Mouse (Mus musculus) heart, postnatal 0 days (tissue): ENCODE measurements around the gene Mgll. TPM values are rescaled to one million over a fixed set of nuclear protein-coding genes. Genes with fewer than 3 reads are reported as not detected.

ENCODE experiments used
- ATAC-seq: fragments of 200-750 bp; cut with Nextera tagmentation; 2 replicates; pipeline ENCODE4 v1.8.0; 2017; ENCODE audit warnings: low read depth, moderate number of reproducible peaks, moderate library complexity; ENCODE audit not compliant: insufficient read depth
- DNase-seq: peaks from one replicate; pipeline ENCODE4 v3.0.0-alpha.2; 2016; ENCODE audit warnings: low spot score
- H3K27ac ChIP-seq: fragments of 300-500 bp; sonication (generic); 2 replicates; pipeline ENCODE4 v1.5.1; 2014; ENCODE audit warnings: low read depth, mild to moderate bottlenecking
- H3K27me3 ChIP-seq: fragments of 300-500 bp; sonication (generic); 2 replicates; pipeline ENCODE4 v1.6.1; 2014; ENCODE audit warnings: low read length, mixed read lengths; ENCODE audit not compliant: control insufficient read depth, insufficient read depth
- H3K36me3 ChIP-seq: fragments of 300-500 bp; sonication (generic); replicated peaks from 2 replicates; pipeline ENCODE4 v1.6.1; 2014; ENCODE audit warnings: low read length, mixed read lengths; ENCODE audit not compliant: control insufficient read depth, insufficient read depth
- H3K4me1 ChIP-seq: fragments of 300-500 bp; sonication (generic); 2 replicates; pipeline ENCODE4 v1.6.1; 2014; ENCODE audit warnings: antibody characterized with exemption; ENCODE audit not compliant: control insufficient read depth, insufficient read depth
- H3K4me2 ChIP-seq: fragments of 300-500 bp; sonication (generic); 2 replicates; pipeline ENCODE4 v1.6.1; 2014; ENCODE audit warnings: low read depth, mild to moderate bottlenecking, low read length, moderate library complexity
- H3K4me3 ChIP-seq: fragments of 300-500 bp; sonication (generic); 2 replicates; pipeline ENCODE4 v1.5.1; 2014; ENCODE audit warnings: low read depth, low read length
- H3K9ac ChIP-seq: fragments of 300-500 bp; sonication (generic); replicated peaks from 2 replicates; pipeline ENCODE4 v1.6.1; 2014; ENCODE audit warnings: low read depth, low read length, mixed read lengths
- H3K9me3 ChIP-seq: fragments of 300-500 bp; sonication (generic); replicated peaks from 2 replicates; pipeline ENCODE4 v1.6.1; 2016; ENCODE audit warnings: low read length; ENCODE audit not compliant: control insufficient read depth
- CTCF ChIP-seq: IDR thresholded peaks from 2 replicates; pipeline ENCODE4 v1.5.1; 2016; ENCODE audit warnings: antibody characterized with exemption, control low read depth, low read depth
- EP300 ChIP-seq: IDR thresholded peaks from 2 replicates; pipeline ENCODE4 v1.6.1; 2016; ENCODE audit warnings: antibody characterized with exemption, low read depth
- WGBS: fragments of 180-500 bp; shearing (Covaris S2); extraction: QIAGEN DNeasy Blood & Tissue Kit; methylation state at CpG from one replicate; pipeline ENCODE4 v1.1.7; 2014; 5-methylcytosine and 5-hydroxymethylcytosine counted together
- polyA plus RNA-seq: library from polyadenylated mRNA; unstranded; fragments of >200 nt; fragmentation: Nextera tagmentation; extraction: Ambion mirVana; gene quantifications from 2 replicates; pipeline ENCODE4 v1.2.1, GENCODE M21; 2015
- total RNA-seq: library from RNA; depleted of rRNA; stranded (reverse); fragments of >200 nt; gene quantifications from 2 replicates; pipeline ENCODE4 v1.2.3, GENCODE M21; 2014; ENCODE audit warnings: low replicate concordance

Gene Mgll
- total and polyA plus RNA-seq, 2 experiments from 2014 or later = 134 to 147 TPM

DNA sequence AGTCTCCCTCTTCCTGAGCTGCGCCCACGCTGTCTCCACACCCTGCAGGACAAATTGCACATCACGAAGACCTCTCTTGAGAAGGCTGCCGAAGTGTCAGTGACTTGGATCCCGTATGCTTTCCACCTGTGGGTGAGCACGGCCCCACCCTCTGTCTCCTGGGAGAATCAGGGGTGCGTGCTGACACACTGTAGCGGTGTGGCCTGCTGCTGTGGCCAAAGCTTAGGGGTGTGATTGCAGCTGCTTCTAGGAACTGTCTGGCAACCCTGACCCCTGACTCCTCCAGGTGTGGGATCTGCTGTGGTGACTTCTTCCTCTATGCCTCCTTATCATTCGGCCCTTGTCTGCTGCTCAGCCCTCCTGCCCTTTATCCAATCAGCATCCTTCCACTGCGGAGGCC, 89.6 kb downstream of the Mgll start:
- H3K27me3 ChIP-seq = no peaks in the 10 kb centered on the region
- H3K9ac ChIP-seq = no peak overlapping the region
- DNase-seq (no peak), ATAC-seq (no peak)
- WGBS = 71% methylated on average over 10 of the region's 10 CpGs
- no peak for TF ChIP-seq CTCF
- TF ChIP-seq EP300 = no peak
- no peak overlapping the region for H3K4me2 ChIP-seq
- H3K4me3 ChIP-seq = no peak overlapping the region
- H3K9me3 ChIP-seq = no peaks in the 10 kb centered on the region
- no peak overlapping the region for H3K27ac ChIP-seq
- peaks cover 9% of the 10 kb centered on the region; the same call in 1 of the 2 replicates for H3K36me3 ChIP-seq
- peaks cover 20% of the 10 kb centered on the region for H3K4me1 ChIP-seq

DNA sequence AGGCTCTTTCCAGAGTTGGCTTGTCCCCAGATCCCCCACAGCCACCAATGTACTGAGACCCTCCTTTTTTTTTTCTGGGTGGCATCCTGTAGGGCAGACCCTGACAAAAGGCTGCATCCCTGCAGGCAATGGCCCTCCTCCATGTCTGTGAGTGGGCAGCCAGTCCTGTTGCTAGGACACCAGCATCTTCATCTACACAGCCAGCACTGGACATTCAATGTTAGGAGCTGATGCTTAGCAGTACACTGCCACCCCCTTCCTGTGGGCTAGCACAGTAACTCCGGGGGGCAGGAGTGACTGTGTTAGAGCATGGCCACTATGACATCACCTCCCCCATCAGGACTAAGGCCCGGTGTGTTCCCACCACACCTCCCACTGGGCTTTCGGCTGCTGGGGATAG, 90.8 kb downstream of the Mgll start:
- H3K36me3 ChIP-seq = peaks cover 9% of the 10 kb centered on the region; the same call in 1 of the 2 replicates
- no peak for ATAC-seq
- TF ChIP-seq CTCF (no peak), EP300 (no peak)
- H3K9ac ChIP-seq = no peak overlapping the region
- H3K4me1 ChIP-seq = peaks cover 14% of the 10 kb centered on the region
- no peaks in the 10 kb centered on the region for H3K27me3 ChIP-seq
- no peak overlapping the region for H3K4me2 ChIP-seq
- H3K9me3 ChIP-seq = no peaks in the 10 kb centered on the region
- no peak overlapping the region for H3K4me3 ChIP-seq
- 80% methylated on average over 3 of the region's 3 CpGs for WGBS
- H3K27ac ChIP-seq = no peak overlapping the region
- DNase-seq = no peak

DNA sequence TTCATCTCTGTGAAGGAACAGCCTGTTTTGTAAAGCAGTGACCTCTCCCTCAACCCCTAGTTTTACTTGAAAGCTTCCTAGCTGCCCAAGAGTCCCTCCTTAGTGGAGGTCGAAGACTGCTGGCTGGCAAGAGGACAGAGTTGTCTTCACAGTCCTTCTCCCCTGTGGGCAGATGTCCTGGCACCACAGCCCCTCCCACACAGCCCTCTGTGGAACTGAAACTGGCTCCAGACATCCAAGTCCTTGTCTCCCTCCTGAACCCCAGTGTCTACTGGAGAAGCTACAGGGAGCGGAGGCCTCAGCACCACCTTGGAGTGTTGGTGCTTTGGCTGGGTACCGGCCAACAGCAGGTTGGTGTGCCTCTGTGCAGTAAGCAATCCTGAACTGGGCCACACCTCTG, 91.3 kb downstream of the Mgll start:
- Histone ChIP-seq H3K4me1 (peaks cover 11% of the 10 kb centered on the region; the same call in 1 of the 2 replicates), H3K27ac (no peak overlapping the region), H3K4me3 (no peak overlapping the region), H3K36me3 (peaks cover 6% of the 10 kb centered on the region; the same call in 1 of the 2 replicates), H3K27me3 (no peaks in the 10 kb centered on the region), H3K9ac (no peak overlapping the region), H3K9me3 (no peaks in the 10 kb centered on the region), H3K4me2 (no peak overlapping the region)
- 73% methylated on average over 3 of the region's 3 CpGs for WGBS
- DNase-seq (no peak), ATAC-seq (no peak)
- TF ChIP-seq CTCF = no peak
- TF ChIP-seq EP300 = no peak

DNA sequence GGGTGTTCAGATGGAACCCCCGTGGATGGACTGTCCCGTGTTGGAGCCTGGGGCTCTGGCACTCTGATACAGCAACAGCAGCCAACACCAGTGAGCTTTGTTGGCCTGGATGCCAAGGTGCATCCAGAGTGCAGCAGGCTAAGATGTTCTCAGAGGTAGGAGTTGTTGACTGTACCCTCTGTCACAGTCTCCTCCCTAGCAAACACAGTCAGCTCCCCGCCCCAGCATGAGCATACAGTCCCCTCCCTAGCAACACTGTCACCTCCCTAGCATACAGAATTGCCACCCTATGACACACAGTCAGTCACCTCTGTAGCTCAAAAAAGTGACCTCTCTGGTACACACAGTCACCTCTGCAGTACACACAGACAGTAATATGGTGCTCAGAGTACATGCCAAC, 92.7 kb downstream of the Mgll start:
- Histone ChIP-seq H3K9ac (no peak overlapping the region), H3K4me2 (no peak overlapping the region), H3K27ac (no peak overlapping the region), H3K27me3 (no peaks in the 10 kb centered on the region), H3K36me3 (0 out of 2 replicates have a peak, but pooled peaks cover 5% of the 10 kb centered on the region), H3K9me3 (no peaks in the 10 kb centered on the region), H3K4me3 (no peak overlapping the region), H3K4me1 (peaks cover 11% of the 10 kb centered on the region)
- TF ChIP-seq EP300 (no peak), CTCF (no peak)
- DNase-seq = no peak
- WGBS = 86% methylated on average over 3 of the region's 3 CpGs
- ATAC-seq = no peak

DNA sequence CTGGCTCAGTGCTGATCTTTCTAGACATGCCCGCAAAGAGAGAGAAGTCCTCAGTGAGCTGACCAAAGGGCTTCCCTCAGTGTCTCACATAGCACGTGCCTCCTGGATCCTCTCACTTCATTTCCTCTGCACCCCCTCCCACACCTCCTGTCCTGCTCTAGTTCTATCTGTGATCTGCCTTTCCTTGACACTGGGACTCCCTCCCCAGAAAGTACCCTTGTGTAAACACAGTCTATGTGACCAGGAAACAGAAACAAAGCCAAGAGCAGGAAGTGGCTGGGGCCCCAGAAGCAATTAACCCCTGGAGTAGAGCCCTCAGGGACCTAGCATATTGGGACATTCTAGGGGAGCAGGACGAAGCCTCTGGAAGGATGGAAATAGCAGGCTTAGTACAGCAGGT, 96.6 kb downstream of the Mgll start:
- Histone ChIP-seq H3K4me3 (no peak overlapping the region), H3K27ac (no peak overlapping the region), H3K9me3 (no peaks in the 10 kb centered on the region), H3K4me1 (peaks cover 14% of the 10 kb centered on the region), H3K9ac (no peak overlapping the region), H3K27me3 (no peaks in the 10 kb centered on the region), H3K36me3 (0 out of 2 replicates have a peak, but pooled peaks cover 7% of the 10 kb centered on the region), H3K4me2 (no peak overlapping the region)
- ATAC-seq (no peak; the same call in 1 of the 2 replicates), DNase-seq (no peak)
- TF ChIP-seq EP300 (no peak), CTCF (no peak)
- WGBS = 30% methylated on average over 3 of the region's 3 CpGs

DNA sequence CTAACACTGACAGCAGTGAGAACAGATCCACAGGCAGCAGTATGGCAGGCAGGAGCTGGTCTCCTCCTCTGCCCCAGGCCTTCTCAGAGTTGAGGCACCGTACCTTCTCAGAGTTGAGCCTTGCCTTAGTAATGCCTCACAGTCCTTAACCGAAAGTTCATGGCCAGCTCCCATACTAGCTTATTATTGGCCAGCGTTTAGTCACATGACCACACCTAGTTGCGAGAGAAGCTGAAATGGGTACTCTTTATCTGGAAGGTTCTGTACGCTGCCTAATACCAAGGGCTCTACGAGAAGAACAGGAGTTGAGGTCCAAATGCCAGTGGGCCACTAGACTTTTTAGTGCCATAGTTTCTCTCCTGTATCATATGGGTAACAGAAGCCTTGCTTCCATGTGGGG, 97.1 kb downstream of the Mgll start:
- no peak for DNase-seq
- TF ChIP-seq EP300 = no peak
- TF ChIP-seq CTCF = 0 out of 2 replicates have a peak, but pooled peaks have one; percentile 1
- Histone ChIP-seq H3K4me3 (no peak overlapping the region), H3K4me2 (no peak overlapping the region), H3K9me3 (no peaks in the 10 kb centered on the region), H3K27me3 (no peaks in the 10 kb centered on the region), H3K9ac (no peak overlapping the region), H3K36me3 (0 out of 2 replicates have a peak, but pooled peaks cover 7% of the 10 kb centered on the region), H3K27ac (no peak overlapping the region; the same call in 1 of the 2 replicates), H3K4me1 (peaks cover 14% of the 10 kb centered on the region)
- ATAC-seq = no peak
- WGBS = 91% methylated on average over 6 of the region's 6 CpGs
